Mouse (Mus musculus) midbrain, embryonic 10.5 days (tissue): ENCODE measurements at regions not wholly inside any gene's neighbourhood (a gene's known extent, or its start where the extent isn't known, plus 50 kb on each side); places are given as distances from the start of the nearest gene placed in this dataset.
"Not testable (repeated sequence)": the region's sequence is repeated elsewhere in the genome, so short reads cannot be mapped to it uniquely, and the experiment has no call there.

ENCODE experiments used
- DNase-seq: peaks from one replicate; pipeline ENCODE4 v3.0.0-alpha.2; 2017; ENCODE audit warnings: low spot score
- H3K27ac ChIP-seq: fragments of 300-500 bp; sonication (generic); replicated peaks from 2 replicates; pipeline ENCODE4 v1.5.1; 2016; ENCODE audit warnings: mild to moderate bottlenecking
- H3K27me3 ChIP-seq: fragments of 300-500 bp; sonication (generic); 2 replicates; pipeline ENCODE4 v1.6.1; 2016; ENCODE audit warnings: low read depth, mild to moderate bottlenecking; ENCODE audit not compliant: poor library complexity, severe bottlenecking
- H3K36me3 ChIP-seq: fragments of 300-500 bp; sonication (generic); 2 replicates; pipeline ENCODE4 v1.6.1; 2016; ENCODE audit warnings: mild to moderate bottlenecking, moderate library complexity
- H3K4me1 ChIP-seq: fragments of 300-500 bp; sonication (generic); 2 replicates; pipeline ENCODE4 v1.6.1; 2016
- H3K4me3 ChIP-seq: fragments of 300-500 bp; sonication (generic); 2 replicates; pipeline ENCODE4 v1.5.1; 2016; ENCODE audit warnings: mild to moderate bottlenecking, moderate library complexity
- H3K9me3 ChIP-seq: fragments of 300-500 bp; sonication (generic); replicated peaks from 2 replicates; pipeline ENCODE4 v1.6.1; 2016; ENCODE audit warnings: mild to moderate bottlenecking
- WGBS: fragments of 180-500 bp; shearing (Covaris S2); methylation state at CpG from one replicate; pipeline ENCODE4 v1.1.7; 2016; 5-methylcytosine and 5-hydroxymethylcytosine counted together

- 92% methylated on average over 7 of the region's 7 CpGs for WGBS
Observed at GRCm38 (mm10) chr1:140693482-140693881, 447.5 kb downstream of the Kcnt2 start.

GRCm38 (mm10) chr1:140730189-140730588 lies 484.2 kb downstream of the Kcnt2 start:
- no peak overlapping the region for H3K27ac ChIP-seq
- no peaks in the 10 kb centered on the region for H3K36me3 ChIP-seq
- WGBS, result 91% methylated on average over 1 of the region's 1 CpGs
- H3K4me3 ChIP-seq, result no peak overlapping the region
- H3K9me3 ChIP-seq, result no peaks in the 10 kb centered on the region
- H3K27me3 ChIP-seq, result no peaks in the 10 kb centered on the region
- no peaks in the 10 kb centered on the region for H3K4me1 ChIP-seq
- DNase-seq, result no peak

More at GRCm38 (mm10) chr1:140693482-140693881, 447.5 kb downstream of the Kcnt2 start:
- no peaks in the 10 kb centered on the region for H3K36me3 ChIP-seq
- no peaks in the 10 kb centered on the region for H3K4me1 ChIP-seq
- H3K4me3 ChIP-seq, result no peak overlapping the region
- no peaks in the 10 kb centered on the region for H3K9me3 ChIP-seq
- DNase-seq, result no peak
- H3K27ac ChIP-seq, result no peak overlapping the region
- H3K27me3 ChIP-seq, result no peaks in the 10 kb centered on the region

- no peak overlapping the region for H3K27ac ChIP-seq
- 76% methylated on average over 3 of the region's 3 CpGs for WGBS
- DNase-seq, result no peak
- no peaks in the 10 kb centered on the region for H3K9me3 ChIP-seq
- no peaks in the 10 kb centered on the region for H3K4me1 ChIP-seq
- H3K4me3 ChIP-seq, result no peak overlapping the region
- H3K36me3 ChIP-seq, result no peaks in the 10 kb centered on the region
- H3K27me3 ChIP-seq, result no peaks in the 10 kb centered on the region
Observed at GRCm38 (mm10) chr1:140739001-140739728, 493.2 kb downstream of the Kcnt2 start.

DNA sequence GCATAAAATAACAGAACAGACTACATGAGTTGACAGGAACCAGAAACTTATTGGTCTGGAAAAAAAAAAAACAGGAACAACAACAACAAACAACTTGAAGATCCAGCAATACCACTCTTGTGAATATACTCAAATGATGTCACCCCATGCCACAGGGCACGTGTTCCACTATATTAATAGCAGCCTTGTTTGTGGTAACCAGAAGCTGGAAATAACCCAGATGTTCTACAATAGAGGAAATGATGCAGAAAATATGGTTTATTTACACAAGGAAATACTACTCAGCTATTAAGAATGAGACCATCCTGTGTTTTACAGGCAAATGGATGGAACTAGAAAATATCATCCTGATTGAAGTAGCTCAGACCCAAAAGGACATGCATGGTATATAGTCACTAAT lies 494.1 kb downstream of the Kcnt2 start:
- no peak for DNase-seq
- Histone ChIP-seq H3K36me3 (no peaks in the 10 kb centered on the region), H3K27ac (no peak overlapping the region), H3K27me3 (no peaks in the 10 kb centered on the region), H3K4me3 (no peak overlapping the region), H3K9me3 (no peaks in the 10 kb centered on the region), H3K4me1 (no peaks in the 10 kb centered on the region)
- 89% methylated on average over 1 of the region's 1 CpGs for WGBS

DNA sequence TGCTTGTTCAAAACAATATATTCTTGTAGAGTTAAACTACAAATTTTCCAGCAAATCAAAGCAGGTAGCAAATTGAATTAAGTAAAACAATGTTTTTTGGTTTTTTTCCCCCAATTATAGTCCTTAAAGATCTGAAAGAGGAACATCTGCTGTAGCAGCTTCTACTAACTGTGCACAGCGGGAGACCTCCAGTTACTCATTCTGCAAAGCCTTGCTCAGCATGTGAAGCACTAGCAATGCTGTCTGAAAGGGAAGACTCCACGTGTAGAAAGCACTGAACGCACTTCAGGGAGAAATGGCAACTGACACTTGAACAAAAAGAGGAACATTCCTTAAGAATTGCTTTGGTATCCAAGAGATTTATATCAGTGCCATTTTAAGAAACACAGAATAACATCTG lies 502.1 kb downstream of the Kcnt2 start:
- Histone ChIP-seq H3K27ac (no peak overlapping the region), H3K27me3 (no peaks in the 10 kb centered on the region), H3K4me1 (peaks cover 5% of the 10 kb centered on the region; the same call in 1 of the 2 replicates), H3K9me3 (no peaks in the 10 kb centered on the region), H3K36me3 (no peaks in the 10 kb centered on the region), H3K4me3 (no peak overlapping the region)
- peak; percentile 40 for DNase-seq
- 4% methylated on average over 3 of the region's 3 CpGs for WGBS

- Histone ChIP-seq H3K4me1 (no peaks in the 10 kb centered on the region), H3K4me3 (no peak overlapping the region), H3K27me3 (no peaks in the 10 kb centered on the region), H3K9me3 (no peaks in the 10 kb centered on the region), H3K27ac (no peak overlapping the region), H3K36me3 (no peaks in the 10 kb centered on the region)
- no peak for DNase-seq
- 90% methylated on average over 1 of the region's 1 CpGs for WGBS
Observed at GRCm38 (mm10) chr1:140765906-140766305, 519.9 kb downstream of the Kcnt2 start.

DNA sequence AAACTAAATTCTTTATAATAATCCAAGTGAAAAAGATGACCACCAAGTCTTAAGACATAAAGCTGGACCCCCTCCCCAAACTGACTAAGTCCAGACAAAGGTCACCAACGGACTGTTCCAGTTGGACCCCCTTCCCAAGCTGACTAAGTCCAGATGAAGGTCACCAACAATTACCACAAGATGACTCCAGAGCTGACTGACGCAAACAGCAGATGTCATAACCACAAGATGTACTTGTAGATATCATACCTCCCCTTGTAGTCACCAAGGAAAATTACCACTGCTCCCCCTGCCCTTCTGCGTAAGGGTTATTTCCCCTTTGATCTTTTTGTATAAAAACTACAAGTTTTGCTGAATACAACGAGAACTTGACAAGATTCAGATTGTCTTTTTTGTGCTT lies 527.8 kb downstream of the Kcnt2 start:
- not testable (repeated sequence) for H3K4me1 ChIP-seq, H3K27ac ChIP-seq, H3K9me3 ChIP-seq, H3K36me3 ChIP-seq, H3K27me3 ChIP-seq, H3K4me3 ChIP-seq, DNase-seq
- 86% methylated on average over 4 of the region's 4 CpGs for WGBS

DNA sequence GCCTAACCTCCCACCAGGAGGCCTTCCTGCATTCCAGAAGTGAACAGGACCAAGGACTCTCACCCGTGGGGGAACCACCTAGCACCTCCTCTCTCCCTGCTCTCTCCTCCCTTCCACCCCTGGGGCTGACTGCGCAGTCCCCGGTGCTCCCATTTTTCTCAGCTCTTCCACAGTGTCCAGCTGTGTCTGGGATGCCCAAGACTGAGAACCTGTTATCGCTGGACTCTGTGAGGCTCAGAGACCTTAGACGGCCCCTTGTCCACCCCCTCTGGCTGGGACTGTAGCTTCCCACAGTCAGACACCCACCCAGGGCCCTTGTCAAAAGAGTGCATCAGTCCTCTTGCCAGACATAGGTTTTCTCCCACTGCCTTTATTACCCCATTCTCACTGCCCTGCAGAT lies 564.2 kb downstream of the Kcnt2 start:
- H3K4me1 ChIP-seq, result no peaks in the 10 kb centered on the region
- no peak overlapping the region for H3K27ac ChIP-seq
- no peaks in the 10 kb centered on the region for H3K27me3 ChIP-seq
- H3K9me3 ChIP-seq, result no peaks in the 10 kb centered on the region
- WGBS, result 77% methylated on average over 5 of the region's 5 CpGs
- H3K4me3 ChIP-seq, result no peak overlapping the region
- H3K36me3 ChIP-seq, result no peaks in the 10 kb centered on the region
- no peak for DNase-seq

DNA sequence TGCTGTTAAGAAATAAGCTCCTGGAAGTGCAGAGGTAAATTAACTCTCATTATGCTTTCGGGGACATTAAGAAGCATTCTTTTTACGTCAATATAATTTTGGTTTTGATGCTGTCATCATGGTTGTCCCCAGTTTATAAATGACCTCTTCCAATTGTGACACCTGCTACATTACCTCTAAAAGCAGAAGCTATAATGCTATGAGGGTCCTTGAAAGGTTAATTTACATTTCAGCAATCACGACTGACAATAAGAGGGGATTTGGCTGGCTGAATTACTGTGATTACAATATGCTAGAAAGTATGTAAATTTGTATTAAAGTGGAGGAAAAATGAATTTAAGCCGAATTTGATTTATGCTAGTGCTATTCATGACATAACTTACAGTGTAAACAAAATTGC lies 592.8 kb downstream of the Kcnt2 start:
- Histone ChIP-seq H3K27ac (no peak overlapping the region), H3K4me1 (no peaks in the 10 kb centered on the region), H3K4me3 (no peak overlapping the region), H3K27me3 (no peaks in the 10 kb centered on the region), H3K36me3 (no peaks in the 10 kb centered on the region), H3K9me3 (no peaks in the 10 kb centered on the region)
- 87% methylated on average over 4 of the region's 4 CpGs for WGBS
- no peak for DNase-seq

GRCm38 (mm10) chr1:140840579-140840978 lies 594.6 kb downstream of the Kcnt2 start:
- H3K9me3 ChIP-seq, result no peaks in the 10 kb centered on the region
- WGBS, result 95% methylated on average over 2 of the region's 2 CpGs
- no peak for DNase-seq
- H3K36me3 ChIP-seq, result no peaks in the 10 kb centered on the region
- H3K27ac ChIP-seq, result no peak overlapping the region
- H3K4me3 ChIP-seq, result no peak overlapping the region
- H3K4me1 ChIP-seq, result no peaks in the 10 kb centered on the region
- no peaks in the 10 kb centered on the region for H3K27me3 ChIP-seq

GRCm38 (mm10) chr1:140848053-140848452 lies 602.1 kb downstream of the Kcnt2 start:
- DNase-seq, H3K27ac ChIP-seq, H3K9me3 ChIP-seq, H3K36me3 ChIP-seq, H3K4me1 ChIP-seq, H3K27me3 ChIP-seq, H3K4me3 ChIP-seq: not testable (repeated sequence)
- 75% methylated on average over 3 of the region's 3 CpGs for WGBS

GRCm38 (mm10) chr1:140851568-140851967 lies 605.6 kb downstream of the Kcnt2 start:
- no peak overlapping the region for H3K4me3 ChIP-seq

More at GRCm38 (mm10) chr1:140851568-140851967, 605.6 kb downstream of the Kcnt2 start:
- no peak for DNase-seq
- no peaks in the 10 kb centered on the region for H3K4me1 ChIP-seq
- H3K27ac ChIP-seq, result no peak overlapping the region
- H3K9me3 ChIP-seq, result no peaks in the 10 kb centered on the region
- no peaks in the 10 kb centered on the region for H3K27me3 ChIP-seq
- no peaks in the 10 kb centered on the region for H3K36me3 ChIP-seq
